Mouse (Mus musculus): ENCODE measurements around the gene BC005537. TPM values are rescaled to one million over a fixed set of nuclear protein-coding genes. Genes with fewer than 3 reads are reported as not detected.
"Not testable (repeated sequence)": the region's sequence is repeated elsewhere in the genome, so short reads cannot be mapped to it uniquely, and the experiment has no call there.

The BC005537 gene
- polyA plus RNA-seq, 1 experiment from 2014 or later: 10.6 TPM

GRCm38 (mm10) chr13:24761403-24762227, 39.8 kb upstream of the BC005537 start, which contains the start of gene Gmnn:
TSS of gene Gmnn (minus strand) at chr13:24761923.
- ATAC-seq (peak; percentile 98), DNase-seq (peak; percentile 96)
- peak within 1 kb of the TSS; percentile 87 for H3K9ac ChIP-seq (replicated peaks)
- H3K27me3 ChIP-seq (ENCODE audit: insufficient read depth, low read length): no peaks in the 10 kb centered on the region
- 2% methylated on average over 74 of the region's 79 CpGs for WGBS (ENCODE audit: insufficient replicate concordance)
- H3K4me2 ChIP-seq (ENCODE audit: low read depth, low read length): peak within 1 kb of the TSS; percentile 82
- H3K9me3 ChIP-seq (ENCODE audit: low read length): no peaks in the 10 kb centered on the region
- no peak; the same call in 1 of the 2 replicates for TF ChIP-seq CTCF (IDR thresholded peaks at IDR 0.05; ENCODE audit: low read depth)
- TF ChIP-seq EP300 (IDR thresholded peaks at IDR 0.05; ENCODE audit: low read depth): no peak
- H3K4me1 ChIP-seq (ENCODE audit: insufficient read depth): peaks cover 19% of the 10 kb centered on the region
- H3K36me3 ChIP-seq (replicated peaks; ENCODE audit: insufficient read depth, low read length): peaks cover 26% of the 10 kb centered on the region
- H3K27ac ChIP-seq (ENCODE audit: low read depth): peak within 1 kb of the TSS; percentile 96
- peak within 1 kb of the TSS; percentile 76 for H3K4me3 ChIP-seq (ENCODE audit: low read depth, low read length)

- no peaks in the 10 kb centered on the region for H3K27me3 ChIP-seq (ENCODE audit: insufficient read depth, low read length)
- DNase-seq (no peak), ATAC-seq (no peak)
- peak overlapping the region; percentile 82 for H3K4me2 ChIP-seq (ENCODE audit: low read depth, low read length)
- no peaks in the 10 kb centered on the region for H3K9me3 ChIP-seq (ENCODE audit: low read length)
- TF ChIP-seq EP300 (IDR thresholded peaks at IDR 0.05; ENCODE audit: low read depth): no peak
- TF ChIP-seq CTCF (IDR thresholded peaks at IDR 0.05; ENCODE audit: low read depth): no peak
- H3K4me3 ChIP-seq (ENCODE audit: low read depth, low read length): peak overlapping the region; percentile 76
- peaks cover 19% of the 10 kb centered on the region for H3K36me3 ChIP-seq (replicated peaks; ENCODE audit: insufficient read depth, low read length)
- H3K9ac ChIP-seq (replicated peaks): peak overlapping the region; percentile 87
- WGBS (ENCODE audit: insufficient replicate concordance): 20% methylated on average over 4 of the region's 4 CpGs
- peak overlapping the region; percentile 96 for H3K27ac ChIP-seq (ENCODE audit: low read depth)
- peaks cover 19% of the 10 kb centered on the region for H3K4me1 ChIP-seq (ENCODE audit: insufficient read depth)
These were observed 39.2 kb upstream of the BC005537 start for GRCm38 (mm10) chr13:24762254-24762653.

DNA sequence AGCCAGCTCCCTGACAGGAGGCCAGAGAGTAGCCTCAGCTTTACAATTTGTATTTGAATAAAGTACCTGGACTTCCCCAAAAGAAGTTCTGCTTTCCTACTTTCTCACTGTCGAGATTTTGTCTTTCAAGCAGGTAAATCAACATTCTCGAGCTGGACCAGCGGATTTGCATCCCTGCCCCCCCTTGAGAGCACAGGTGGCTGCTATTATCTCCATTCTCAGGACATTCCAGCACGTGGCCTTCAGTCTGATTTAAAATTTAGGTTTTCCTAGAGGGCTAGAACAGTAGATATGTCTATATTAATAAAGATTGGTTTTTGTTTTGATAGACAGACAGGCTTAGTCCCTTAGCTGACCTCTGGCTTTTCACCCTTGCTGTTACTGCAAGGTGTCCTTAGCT, 33.6 kb upstream of the BC005537 start:
- DNase-seq; H3K4me2 ChIP-seq (ENCODE audit: low read depth, low read length); H3K4me3 ChIP-seq (ENCODE audit: low read depth, low read length); H3K27ac ChIP-seq (ENCODE audit: low read depth); H3K27me3 ChIP-seq (ENCODE audit: insufficient read depth, low read length); H3K4me1 ChIP-seq (ENCODE audit: insufficient read depth); H3K36me3 ChIP-seq (replicated peaks; ENCODE audit: insufficient read depth, low read length); H3K9me3 ChIP-seq (ENCODE audit: low read length); ATAC-seq; H3K9ac ChIP-seq (replicated peaks): not testable (repeated sequence)
- WGBS (ENCODE audit: insufficient replicate concordance): 73% methylated on average over 4 of the region's 4 CpGs

- not testable (repeated sequence) for H3K4me3 ChIP-seq (ENCODE audit: low read depth, low read length); H3K9ac ChIP-seq (replicated peaks); ATAC-seq; H3K4me1 ChIP-seq (ENCODE audit: insufficient read depth); H3K36me3 ChIP-seq (replicated peaks; ENCODE audit: insufficient read depth, low read length); H3K27me3 ChIP-seq (ENCODE audit: insufficient read depth, low read length); H3K27ac ChIP-seq (ENCODE audit: low read depth); DNase-seq; H3K9me3 ChIP-seq (ENCODE audit: low read length); H3K4me2 ChIP-seq (ENCODE audit: low read depth, low read length)
- WGBS (ENCODE audit: insufficient replicate concordance): 88% methylated on average over 10 of the region's 10 CpGs
These were observed 30.0 kb upstream of the BC005537 start for GRCm38 (mm10) chr13:24771482-24771881.

DNA sequence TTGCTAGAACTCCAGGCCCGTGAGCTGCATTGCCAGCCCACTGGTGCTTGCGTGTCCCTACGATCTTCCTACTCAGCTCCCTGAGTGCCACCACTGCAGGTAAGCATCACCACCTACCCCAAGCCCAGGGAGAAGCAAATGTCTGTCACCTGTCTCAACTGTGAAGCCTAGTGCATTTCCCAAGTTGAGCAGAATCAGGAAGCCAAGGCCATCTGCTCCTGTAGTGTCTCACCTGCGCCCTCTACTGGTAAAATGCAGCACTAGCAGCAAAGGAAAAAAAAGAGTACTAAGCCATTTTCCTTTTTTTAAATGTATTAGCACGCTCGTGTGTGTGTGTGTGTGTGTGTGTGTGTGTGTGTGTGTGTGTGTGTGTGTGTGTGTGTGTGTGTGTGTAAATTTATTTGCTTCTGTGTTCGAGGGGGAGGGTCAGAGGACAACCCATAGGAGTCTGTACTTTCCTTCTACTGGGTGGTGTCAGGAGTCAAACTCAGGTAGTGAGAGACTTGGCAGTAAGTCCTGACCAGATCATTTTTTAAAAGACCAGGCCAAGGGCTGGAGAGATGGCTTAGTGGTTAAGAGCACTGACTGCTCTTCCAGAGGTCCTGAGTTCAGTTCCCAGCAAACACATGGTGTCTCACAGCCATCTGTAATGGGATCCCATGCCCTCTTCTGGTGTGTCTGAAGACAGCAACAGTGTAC, 25.2 kb upstream of the BC005537 start:
- ATAC-seq: peak; percentile 65
- Histone ChIP-seq H3K4me1 (ENCODE audit: insufficient read depth) (no peaks in the 10 kb centered on the region), H3K4me2 (ENCODE audit: low read depth, low read length) (no peak overlapping the region), H3K9ac (replicated peaks) (no peak overlapping the region), H3K4me3 (ENCODE audit: low read depth, low read length) (no peak overlapping the region), H3K27ac (ENCODE audit: low read depth) (no peak overlapping the region), H3K27me3 (ENCODE audit: insufficient read depth, low read length) (no peaks in the 10 kb centered on the region), H3K9me3 (ENCODE audit: low read length) (no peaks in the 10 kb centered on the region), H3K36me3 (replicated peaks; ENCODE audit: insufficient read depth, low read length) (no peaks in the 10 kb centered on the region)
- no peak for TF ChIP-seq EP300 (IDR thresholded peaks at IDR 0.05; ENCODE audit: low read depth)
- TF ChIP-seq CTCF (IDR thresholded peaks at IDR 0.05; ENCODE audit: low read depth): peak; percentile 95
- 39% methylated on average over 7 of the region's 7 CpGs for WGBS (ENCODE audit: insufficient replicate concordance)
- DNase-seq: peak; percentile 58

DNA sequence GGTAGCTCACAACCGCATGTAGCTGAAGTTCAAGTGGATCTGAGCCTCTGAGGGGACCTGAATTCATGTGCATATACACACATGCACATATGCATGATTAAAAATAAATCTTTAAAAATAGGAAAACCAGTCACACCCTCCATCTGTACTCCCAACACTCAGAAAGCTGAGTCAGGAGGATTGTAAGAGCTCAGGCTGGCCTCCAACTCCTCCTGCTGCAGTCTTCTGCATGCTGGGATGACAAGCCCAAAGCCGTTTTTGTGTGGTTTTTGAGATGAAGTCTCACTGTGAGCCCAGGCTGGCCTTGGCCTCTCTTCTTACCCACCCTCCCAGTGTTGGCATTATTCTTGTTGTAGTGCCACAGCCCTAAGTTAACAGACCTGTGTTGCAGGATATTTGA, 23.4 kb upstream of the BC005537 start:
- H3K4me2 ChIP-seq (ENCODE audit: low read depth, low read length): no peak overlapping the region
- no peak overlapping the region for H3K27ac ChIP-seq (ENCODE audit: low read depth)
- no peaks in the 10 kb centered on the region for H3K36me3 ChIP-seq (replicated peaks; ENCODE audit: insufficient read depth, low read length)
- ATAC-seq (no peak), DNase-seq (no peak)
- H3K27me3 ChIP-seq (ENCODE audit: insufficient read depth, low read length): no peaks in the 10 kb centered on the region
- no peak overlapping the region for H3K9ac ChIP-seq (replicated peaks)
- no peaks in the 10 kb centered on the region for H3K9me3 ChIP-seq (ENCODE audit: low read length)
- H3K4me1 ChIP-seq (ENCODE audit: insufficient read depth): no peaks in the 10 kb centered on the region
- TF ChIP-seq EP300 (IDR thresholded peaks at IDR 0.05; ENCODE audit: low read depth): no peak
- TF ChIP-seq CTCF (IDR thresholded peaks at IDR 0.05; ENCODE audit: low read depth): no peak
- WGBS (ENCODE audit: insufficient replicate concordance): 67% methylated on average over 2 of the region's 2 CpGs
- H3K4me3 ChIP-seq (ENCODE audit: low read depth, low read length): no peak overlapping the region
